Mouse (Mus musculus) cortical plate, adult 2 months (tissue): ENCODE data around the gene Prpf6.

Source experiments
- CTCF ChIP-seq: fragments of 200-500 bp; IDR thresholded peaks from 2 replicates; pipeline ENCODE4 v1.5.1; 2011; ENCODE audit warnings: mild to moderate bottlenecking, control low read depth, low read length; ENCODE audit not compliant: insufficient read depth; ENCODE audit errors: extremely low read depth
- POLR2A ChIP-seq: fragments of 200-500 bp; IDR thresholded peaks from 2 replicates; pipeline ENCODE4 v1.6.1; 2011; ENCODE audit warnings: mild to moderate bottlenecking, low read length, control low read depth; ENCODE audit not compliant: insufficient read depth; ENCODE audit errors: extremely low read depth

GRCm38 (mm10) chr2:181653523-181653922, 61.9 kb downstream of the Prpf6 start:
- TF ChIP-seq POLR2A (no peak), CTCF (no peak)
